In genomic region chr9:32696717-32697116, GRCm38 (mm10) we compare ENCODE assay signal across 8 mouse cellular contexts.
DNase-seq lines count a peak whose midpoint lies in the region; ATAC-seq and TF ChIP-seq lines count a peak whose summit lies in the region.

No protein-coding gene starts in this region.

- 7% methylated on average over 7 of the region's 7 CpGs for WGBS in forebrain, embryonic 14.5 days
- WGBS in hindbrain, embryonic 15.5 days = 15% methylated on average over 7 of the region's 7 CpGs
- 33% methylated on average over 7 of the region's 7 CpGs for WGBS in liver, embryonic 12.5 days (ENCODE audit: insufficient replicate concordance)
- WGBS in neural tube, embryonic 12.5 days = 11% methylated on average over 7 of the region's 7 CpGs

- DNase-seq in NIH3T3 (ENCODE audit: low read depth) = peak; percentile 78
- peak; percentile 53 for DNase-seq in forebrain, embryonic 14.5 days (ENCODE audit: low spot score)
- no peak for DNase-seq in layer of hippocampus, adult 11-12 months (ENCODE audit: low spot score)
- DNase-seq in cerebellum, adult 8-10 months = no peak

- H3K9me3 ChIP-seq in forebrain, embryonic 14.5 days (replicated peaks; ENCODE audit: control insufficient read depth, low read length) = no peaks in the 10 kb centered on the region
- H3K9me3 ChIP-seq in hindbrain, embryonic 15.5 days = no peaks in the 10 kb centered on the region
- no peaks in the 10 kb centered on the region for H3K9me3 ChIP-seq in liver, embryonic 12.5 days (replicated peaks)
- no peaks in the 10 kb centered on the region for H3K9me3 ChIP-seq in neural tube, embryonic 12.5 days

- no peak for TF ChIP-seq CTCF in C2C12 (IDR thresholded peaks at IDR 0.05; ENCODE audit: control insufficient read depth, insufficient read depth, insufficient read length)

- H3K79me3 ChIP-seq in C2C12 (ENCODE audit: low read depth) = peaks cover 54% of the 10 kb centered on the region

- H3ac ChIP-seq in C2C12 (ENCODE audit: control insufficient read depth, insufficient read length, low read depth) = peak overlapping the region; percentile 49

- peaks cover 57% of the 10 kb centered on the region for H3K79me2 ChIP-seq in C2C12 (ENCODE audit: control insufficient read depth, insufficient read depth)

- H3K4me2 ChIP-seq in forebrain, embryonic 14.5 days (ENCODE audit: low read length) = peak overlapping the region; percentile 72
- H3K4me2 ChIP-seq in hindbrain, embryonic 15.5 days = peak overlapping the region; percentile 89
- H3K4me2 ChIP-seq in liver, embryonic 12.5 days = peak overlapping the region; percentile 95
- peak overlapping the region; percentile 86 for H3K4me2 ChIP-seq in neural tube, embryonic 12.5 days (replicated peaks)

- peak overlapping the region; percentile 71 for H3K4me3 ChIP-seq in C2C12 (ENCODE audit: insufficient read depth, poor library complexity, severe bottlenecking)
- peak overlapping the region; percentile 50 for H3K4me3 ChIP-seq in forebrain, embryonic 14.5 days (ENCODE audit: low read depth, low read length)
- peak overlapping the region; percentile 77 for H3K4me3 ChIP-seq in hindbrain, embryonic 15.5 days
- peak overlapping the region; percentile 71 for H3K4me3 ChIP-seq in liver, embryonic 12.5 days
- H3K4me3 ChIP-seq in neural tube, embryonic 12.5 days = peak overlapping the region; percentile 52

- H3K9ac ChIP-seq in forebrain, embryonic 14.5 days (ENCODE audit: low read length) = 0 out of 2 replicates have a peak overlapping the region, but pooled peaks have one; percentile 58
- peak overlapping the region; percentile 46; the same call in 1 of the 2 replicates for H3K9ac ChIP-seq in hindbrain, embryonic 15.5 days
- peak overlapping the region; percentile 76 for H3K9ac ChIP-seq in liver, embryonic 12.5 days
- H3K9ac ChIP-seq in neural tube, embryonic 12.5 days = peak overlapping the region; percentile 59; the same call in 1 of the 2 replicates

- H3K4me1 ChIP-seq in forebrain, embryonic 14.5 days (ENCODE audit: control insufficient read depth, insufficient read depth, low read length) = peaks cover 3% of the 10 kb centered on the region; the same call in 1 of the 2 replicates
- peaks cover 13% of the 10 kb centered on the region for H3K4me1 ChIP-seq in hindbrain, embryonic 15.5 days (replicated peaks)
- H3K4me1 ChIP-seq in liver, embryonic 12.5 days = peaks cover 16% of the 10 kb centered on the region
- peaks cover 11% of the 10 kb centered on the region; the same call in 1 of the 2 replicates for H3K4me1 ChIP-seq in neural tube, embryonic 12.5 days

- peaks cover 23% of the 10 kb centered on the region for H3K36me3 ChIP-seq in C2C12 (ENCODE audit: control insufficient read depth, insufficient read depth)
- no peaks in the 10 kb centered on the region for H3K36me3 ChIP-seq in forebrain, embryonic 14.5 days (ENCODE audit: control insufficient read depth, insufficient read depth, low read length)
- H3K36me3 ChIP-seq in hindbrain, embryonic 15.5 days = no peaks in the 10 kb centered on the region
- no peaks in the 10 kb centered on the region for H3K36me3 ChIP-seq in liver, embryonic 12.5 days
- no peaks in the 10 kb centered on the region for H3K36me3 ChIP-seq in neural tube, embryonic 12.5 days

- ATAC-seq in forebrain, embryonic 14.5 days = 0 out of 2 replicates have a peak, but pooled peaks have one; percentile 19
- no peak for ATAC-seq in hindbrain, embryonic 15.5 days (ENCODE audit: low FRiP score, low read depth)
- ATAC-seq in liver, embryonic 12.5 days = no peak
- no peak for ATAC-seq in neural tube, embryonic 12.5 days (ENCODE audit: low FRiP score, low read depth)

- no peaks in the 10 kb centered on the region for H3K27me3 ChIP-seq in C2C12 (ENCODE audit: control insufficient read depth, insufficient read depth, insufficient read length)
- peaks cover 47% of the 10 kb centered on the region for H3K27me3 ChIP-seq in forebrain, embryonic 14.5 days (replicated peaks; ENCODE audit: control insufficient read depth, insufficient read depth, low read length)
- peaks cover 70% of the 10 kb centered on the region for H3K27me3 ChIP-seq in hindbrain, embryonic 15.5 days
- peaks cover 31% of the 10 kb centered on the region for H3K27me3 ChIP-seq in liver, embryonic 12.5 days (replicated peaks)
- H3K27me3 ChIP-seq in neural tube, embryonic 12.5 days (replicated peaks) = peaks cover 41% of the 10 kb centered on the region

- H3K27ac ChIP-seq in forebrain, embryonic 14.5 days (ENCODE audit: low read depth, low read length) = no peak overlapping the region
- H3K27ac ChIP-seq in hindbrain, embryonic 15.5 days (replicated peaks) = no peak overlapping the region
- peak overlapping the region; percentile 62; the same call in 1 of the 2 replicates for H3K27ac ChIP-seq in liver, embryonic 12.5 days
- no peak overlapping the region for H3K27ac ChIP-seq in neural tube, embryonic 12.5 days

TF ChIP-seq in C2C12, 6 proteins besides CTCF, POLR2A, EP300 and RAD21:
- no peak for TF ChIP-seq CEBPB (IDR thresholded peaks at IDR 0.05; ENCODE audit: low read depth)
- TF ChIP-seq FOSL1 (IDR thresholded peaks at IDR 0.05; ENCODE audit: insufficient read depth, low read length, poor library complexity, severe bottlenecking) = no peak
- no peak for TF ChIP-seq MYOG (IDR thresholded peaks at IDR 0.05; ENCODE audit: control insufficient read depth, extremely low read depth, insufficient read length)
- TF ChIP-seq MYOD1 (IDR thresholded peaks at IDR 0.05; ENCODE audit: control insufficient read depth, insufficient read length, low read depth) = no peak
- TF ChIP-seq USF1 (IDR thresholded peaks at IDR 0.05; ENCODE audit: low read depth) = no peak
- TF ChIP-seq MAX (IDR thresholded peaks at IDR 0.05) = no peak

Comparison
In these comparisons a context has a peak if more than half of its experiments do, and no peak if none do; other contexts are left out.
1. DNase-seq: peak in NIH3T3 (single experiment) and forebrain, embryonic 14.5 days (single experiment); none in layer of hippocampus, adult 11-12 months (single experiment) and cerebellum, adult 8-10 months (single experiment).
2. Peak in every context shown above with its lines, with median percentiles within 50 percentile points of each other: H3K4me3 ChIP-seq, H3K4me2 ChIP-seq and H3K9ac ChIP-seq.